Mouse (Mus musculus) myocyte (in vitro differentiated cells): ENCODE results near the gene Best2. TPM values are rescaled to one million over a fixed set of nuclear protein-coding genes. Genes with fewer than 3 reads are reported as not detected.

Experiments used
- H3K27me3 ChIP-seq: one replicate; pipeline ENCODE4 v1.6.1; 2011; ENCODE audit not compliant: control insufficient read depth, insufficient read depth, insufficient read length
- H3K36me3 ChIP-seq: one replicate; pipeline ENCODE4 v1.6.1; 2011; ENCODE audit not compliant: control insufficient read depth, insufficient read depth
- H3K4me2 ChIP-seq: one replicate; pipeline ENCODE4 v1.6.1; 2011; ENCODE audit warnings: low read depth, control low read depth
- H3K4me3 ChIP-seq: one replicate; pipeline ENCODE4 v1.5.1; 2011; ENCODE audit warnings: mild to moderate bottlenecking, control low read depth, moderate library complexity
- H3K79me2 ChIP-seq: one replicate; pipeline ENCODE4 v1.6.1; 2011; ENCODE audit not compliant: control insufficient read depth, insufficient read depth
- H3ac ChIP-seq: one replicate; pipeline ENCODE4 v1.6.1; 2011; ENCODE audit not compliant: control insufficient read depth, insufficient read length
- CEBPB ChIP-seq: IDR thresholded peaks from 2 replicates; pipeline ENCODE4 v1.6.1; 2011; ENCODE audit warnings: mild to moderate bottlenecking, moderate library complexity; ENCODE audit not compliant: poor library complexity, insufficient read depth, severe bottlenecking
- E2F4 ChIP-seq: IDR thresholded peaks from one replicate; pipeline ENCODE4 v1.6.1; 2011; ENCODE audit warnings: mild to moderate bottlenecking, control low read depth, moderate library complexity; ENCODE audit not compliant: insufficient read depth
- MAX ChIP-seq: IDR thresholded peaks from one replicate; pipeline ENCODE4 v1.6.1; 2011; ENCODE audit warnings: low read depth, mild to moderate bottlenecking, control low read depth
- MYOD1 ChIP-seq, 3 experiments: IDR thresholded peaks; one replicate each; pipeline ENCODE4 v1.6.1; 2011; ENCODE audit warnings: control low read depth in 2 of 3, low read depth in 2 of 3, mild to moderate bottlenecking in 2 of 3, moderate library complexity in 1 of 3; ENCODE audit not compliant: insufficient read length in 2 of 3, control insufficient read depth in 1 of 3
- MYOG ChIP-seq, 3 experiments: IDR thresholded peaks; one replicate each; pipeline ENCODE4 v1.6.1; 2011; ENCODE audit warnings: control low read depth in 2 of 3, low read depth in 2 of 3, mild to moderate bottlenecking in 2 of 3; ENCODE audit not compliant: insufficient read length in 2 of 3, control insufficient read depth in 1 of 3, insufficient read depth in 1 of 3
- POLR2A ChIP-seq: IDR thresholded peaks from one replicate; pipeline ENCODE4 v1.6.1; 2011; ENCODE audit warnings: low read depth, mild to moderate bottlenecking, control low read depth, moderate library complexity; ENCODE audit not compliant: insufficient read length
- POLR2AphosphoS2 ChIP-seq: IDR thresholded peaks from one replicate; pipeline ENCODE4 v1.6.1; 2011; ENCODE audit warnings: low read depth, control low read depth; ENCODE audit not compliant: insufficient read length
- REST ChIP-seq: IDR thresholded peaks from one replicate; pipeline ENCODE4 v1.6.1; 2011; ENCODE audit warnings: mild to moderate bottlenecking, control low read depth, moderate library complexity; ENCODE audit not compliant: insufficient read depth, insufficient read length
- SRF ChIP-seq: IDR thresholded peaks from one replicate; pipeline ENCODE4 v1.6.1; 2011; ENCODE audit warnings: low read depth; ENCODE audit not compliant: control insufficient read depth, insufficient read length
- TCF12 ChIP-seq: IDR thresholded peaks from one replicate; pipeline ENCODE4 v1.6.1; 2011; ENCODE audit warnings: mild to moderate bottlenecking, control low read depth; ENCODE audit not compliant: poor library complexity, insufficient read depth, severe bottlenecking
- TCF3 ChIP-seq: IDR thresholded peaks from one replicate; pipeline ENCODE4 v1.6.1; 2011; ENCODE audit warnings: low read depth, control low read depth; ENCODE audit not compliant: insufficient read length
- USF1 ChIP-seq: IDR thresholded peaks from one replicate; pipeline ENCODE4 v1.6.1; 2011; ENCODE audit warnings: low read depth, mild to moderate bottlenecking, control low read depth, moderate library complexity
- polyA plus RNA-seq: library from polyadenylated mRNA; unstranded; fragments of >200 nt; fragmentation: generic; extraction: Trizol; gene quantifications from one replicate; pipeline ENCODE4 v1.2.1, GENCODE M21; 2012; ENCODE audit warnings: missing spikeins

Best2 gene
- polyA plus RNA-seq, 1 experiment, result not detected

- peak overlapping the region; percentile 42 for H3ac ChIP-seq
- peaks cover 26% of the 10 kb centered on the region for H3K36me3 ChIP-seq
- peak overlapping the region; percentile 95 for H3K4me3 ChIP-seq
- H3K79me2 ChIP-seq, result peaks cover 50% of the 10 kb centered on the region
- TF ChIP-seq REST, result no peak
- no peak for TF ChIP-seq TCF12
- TF ChIP-seq POLR2A, result no peak
- TF ChIP-seq USF1, result no peak
- TF ChIP-seq POLR2AphosphoS2, result peak; percentile 31
- TF ChIP-seq TCF3, result no peak
- TF ChIP-seq MYOD1 (IDR thresholded peaks at IDR 0.05; ENCODE audit: control insufficient read depth in 1 of 3, insufficient read length in 2 of 3, low read depth in 2 of 3), result no peak
- no peaks in the 10 kb centered on the region for H3K27me3 ChIP-seq
- peak overlapping the region; percentile 70 for H3K4me2 ChIP-seq
Measured at GRCm38 (mm10) chr8:85037681-85038531, 23.6 kb upstream of the Best2 start.

DNA sequence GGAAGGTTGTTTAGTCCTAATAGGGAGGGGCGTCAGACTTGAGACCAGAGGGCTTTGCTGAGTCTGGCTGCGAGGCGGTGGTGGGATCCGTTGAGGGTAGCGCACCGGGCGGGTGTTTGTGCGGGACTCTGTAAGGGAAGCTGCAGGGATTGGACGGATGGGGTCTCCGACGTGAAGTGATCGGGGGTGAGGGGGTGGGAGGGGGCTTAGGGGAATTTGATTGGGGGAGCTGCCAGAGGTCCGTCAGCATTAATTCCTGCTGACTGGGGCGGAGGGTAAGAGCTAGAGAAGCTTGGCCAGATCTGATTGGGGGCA, 23.0 kb upstream of the Best2 start:
- TF ChIP-seq TCF3, result no peak
- no peak for TF ChIP-seq REST
- TF ChIP-seq POLR2AphosphoS2, result no peak
- TF ChIP-seq TCF12, result no peak
- no peak for TF ChIP-seq MAX
- no peak for TF ChIP-seq CEBPB
- TF ChIP-seq MYOG (IDR thresholded peaks at IDR 0.05; ENCODE audit: control insufficient read depth in 1 of 3, insufficient read depth in 1 of 3, insufficient read length in 2 of 3, low read depth in 2 of 3), result no peak
- no peak for TF ChIP-seq MYOD1 (IDR thresholded peaks at IDR 0.05; ENCODE audit: control insufficient read depth in 1 of 3, insufficient read length in 2 of 3, low read depth in 2 of 3)
- TF ChIP-seq E2F4, result no peak
- no peak for TF ChIP-seq POLR2A
- Histone ChIP-seq H3K79me2 (peaks cover 52% of the 10 kb centered on the region), H3K27me3 (no peaks in the 10 kb centered on the region), H3K4me2 (peak overlapping the region; percentile 70), H3ac (peak overlapping the region; percentile 42), H3K36me3 (peaks cover 26% of the 10 kb centered on the region), H3K4me3 (peak overlapping the region; percentile 95)

- peak within 1 kb of the TSS; percentile 94 for H3K4me2 ChIP-seq
- TF ChIP-seq TCF12 (no peak), USF1 (peak; percentile 97), TCF3 (no peak), POLR2AphosphoS2 (peak; percentile 82), CEBPB (no peak), E2F4 (peak; percentile 25), SRF (no peak), REST (no peak), MYOG (IDR thresholded peaks at IDR 0.05; ENCODE audit: control insufficient read depth in 1 of 3, insufficient read depth in 1 of 3, insufficient read length in 2 of 3, low read depth in 2 of 3) (peak in 1 of 3 experiments; percentile 3), MAX (no peak), POLR2A (peak; percentile 55), MYOD1 (IDR thresholded peaks at IDR 0.05; ENCODE audit: control insufficient read depth in 1 of 3, insufficient read length in 2 of 3, low read depth in 2 of 3) (no peak)
- H3K4me3 ChIP-seq, result peak within 1 kb of the TSS; percentile 95
- H3K79me2 ChIP-seq, result peaks cover 52% of the 10 kb centered on the region
- no peaks in the 10 kb centered on the region for H3K27me3 ChIP-seq
- peak within 1 kb of the TSS; percentile 42 for H3ac ChIP-seq
- peaks cover 22% of the 10 kb centered on the region for H3K36me3 ChIP-seq
Measured at GRCm38 (mm10) chr8:85036718-85037365, 22.5 kb upstream of the Best2 start, which contains the start of gene Tnpo2. Gene Tnpo2 (plus strand): TSS chr8:85036915.

GRCm38 (mm10) chr8:85036381-85036717, 22.0 kb upstream of the Best2 start:
- H3K36me3 ChIP-seq, result peaks cover 22% of the 10 kb centered on the region
- peak overlapping the region; percentile 94 for H3K4me2 ChIP-seq
- H3K79me2 ChIP-seq, result peaks cover 47% of the 10 kb centered on the region
- no peaks in the 10 kb centered on the region for H3K27me3 ChIP-seq
- H3K4me3 ChIP-seq, result peak overlapping the region; percentile 95
- peak overlapping the region; percentile 42 for H3ac ChIP-seq
- no peak for TF ChIP-seq TCF3
- TF ChIP-seq TCF12, result no peak
- no peak for TF ChIP-seq REST
- TF ChIP-seq CEBPB, result no peak
- no peak for TF ChIP-seq SRF
- no peak for TF ChIP-seq MAX
- no peak for TF ChIP-seq POLR2AphosphoS2
- no peak for TF ChIP-seq POLR2A
- no peak for TF ChIP-seq USF1
- no peak for TF ChIP-seq MYOD1 (IDR thresholded peaks at IDR 0.05; ENCODE audit: control insufficient read depth in 1 of 3, insufficient read length in 2 of 3, low read depth in 2 of 3)
- TF ChIP-seq MYOG (IDR thresholded peaks at IDR 0.05; ENCODE audit: control insufficient read depth in 1 of 3, insufficient read depth in 1 of 3, insufficient read length in 2 of 3, low read depth in 2 of 3), result no peak
- no peak for TF ChIP-seq E2F4
